Mouse (Mus musculus) G1E (cell line): Measurements from ENCODE around the gene Mfap4.

Experiments used
- CTCF ChIP-seq: IDR thresholded peaks from 2 replicates; pipeline ENCODE4 v1.5.1; 2012; ENCODE audit warnings: low read depth, low read length, inconsistent platforms, mixed read lengths
- GATA2 ChIP-seq: IDR thresholded peaks from 2 replicates; pipeline ENCODE4 v1.6.1; 2012; ENCODE audit warnings: low read depth, low read length, inconsistent platforms, borderline replicate concordance
- POLR2AphosphoS5 ChIP-seq: IDR thresholded peaks from 2 replicates; pipeline ENCODE4 v1.6.1; 2012; ENCODE audit warnings: low read depth, low read length, inconsistent platforms; ENCODE audit not compliant: insufficient replicate concordance

DNA sequence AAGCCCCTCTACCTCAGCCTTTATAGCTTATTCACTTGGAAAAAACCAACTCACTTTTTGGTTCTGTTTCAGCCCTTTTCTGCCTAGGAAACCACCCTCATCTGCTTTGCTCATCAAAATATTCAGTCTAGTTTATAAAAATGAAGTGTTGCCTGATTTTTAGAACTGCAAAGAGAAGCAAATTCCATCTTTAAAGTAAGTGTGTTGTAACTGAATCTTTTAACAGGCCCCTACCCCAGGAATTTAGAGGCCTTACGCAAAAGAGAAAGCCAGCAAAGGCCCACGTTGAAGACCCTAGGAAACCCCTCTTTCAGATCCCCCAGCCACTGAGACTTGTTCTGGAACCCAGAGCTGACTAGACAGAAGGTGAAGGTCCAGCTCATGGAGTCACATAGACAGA is 21.2 kb upstream of the Mfap4 start:
- no peak for TF ChIP-seq GATA2
- no peak for TF ChIP-seq CTCF
- no peak for TF ChIP-seq POLR2AphosphoS5
